Mouse (Mus musculus): ENCODE results near the gene 1700037H04Rik. TPM values are rescaled to one million over a fixed set of nuclear protein-coding genes. Genes with fewer than 3 reads are reported as not detected.
"Not testable (repeated sequence)": the region's sequence is repeated elsewhere in the genome, so short reads cannot be mapped to it uniquely, and the experiment has no call there.

Gene 1700037H04Rik
- total RNA-seq, 4 experiments from 2014 or later: 32.2 to 68.7 (median 53.9) TPM

- DNase-seq: no peak
Measured at GRCm38 (mm10) chr2:131125964-131126815, 33.7 kb downstream of the 1700037H04Rik start.

DNA sequence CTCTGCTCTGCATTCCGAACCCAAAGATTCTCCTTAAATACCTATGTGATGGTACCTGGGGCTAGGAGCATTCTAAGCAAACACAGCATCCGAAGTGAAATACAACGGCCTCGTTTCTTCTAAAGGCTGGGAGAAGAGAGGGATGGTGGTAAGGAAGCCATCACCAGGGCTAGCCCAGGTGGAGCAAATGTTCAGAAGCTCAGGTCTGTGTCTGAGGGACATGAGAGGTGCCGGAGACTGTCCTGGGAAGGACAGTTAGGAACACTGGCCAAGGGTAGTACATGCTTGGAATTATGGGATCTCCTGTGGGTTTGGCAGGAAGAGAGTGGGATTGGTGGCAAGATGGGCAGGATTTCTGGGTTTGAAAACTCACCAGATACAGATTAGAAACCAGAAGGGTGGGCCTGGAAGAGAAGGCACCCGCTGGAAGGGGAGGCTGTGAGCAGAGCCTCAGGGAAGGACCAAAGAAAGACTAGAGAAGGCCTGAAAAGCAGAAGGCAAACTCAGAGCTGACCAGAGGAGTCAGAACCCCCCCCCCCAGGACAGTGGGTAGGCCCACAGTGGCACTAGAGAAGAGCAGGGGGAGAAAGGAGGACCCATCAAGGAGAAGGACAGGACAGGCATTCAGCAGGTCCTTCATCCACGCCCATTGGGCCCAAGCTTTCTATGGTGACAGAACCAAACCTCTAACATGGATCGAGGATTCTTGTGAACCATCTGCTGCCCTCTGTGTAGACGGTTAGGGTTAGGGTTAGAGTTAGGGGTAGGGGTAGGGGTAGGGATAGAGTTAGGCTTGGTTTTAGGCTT is 34.5 kb downstream of the 1700037H04Rik start:
- no peak for DNase-seq

- DNase-seq: no peak
Measured at GRCm38 (mm10) chr2:131124166-131124565, 35.7 kb downstream of the 1700037H04Rik start.

GRCm38 (mm10) chr2:131118968-131119574 is 40.8 kb downstream of the 1700037H04Rik start:
- DNase-seq: no peak

GRCm38 (mm10) chr2:131105989-131106388 is 53.9 kb downstream of the 1700037H04Rik start:
- DNase-seq: no peak

DNA sequence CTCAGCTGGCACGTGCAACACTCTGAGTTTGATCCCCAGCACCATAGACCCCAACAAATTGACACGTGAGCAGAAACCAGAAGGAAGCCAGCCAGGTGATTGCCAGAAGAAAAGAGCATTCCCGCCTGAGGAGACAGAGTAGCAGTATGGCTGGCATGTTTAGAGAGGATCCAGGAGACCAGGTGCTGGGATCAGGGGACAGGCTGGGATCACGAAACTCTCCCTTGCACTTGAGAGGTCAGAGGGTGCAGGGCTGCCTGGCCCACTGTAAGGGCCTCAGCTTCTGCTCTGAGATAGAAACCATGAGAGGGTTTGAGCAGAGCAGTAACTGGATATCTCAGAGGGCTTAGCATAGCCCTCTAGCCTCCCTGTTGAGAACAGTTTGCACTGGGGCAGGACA is 54.8 kb downstream of the 1700037H04Rik start:
- not testable (repeated sequence) for DNase-seq

DNA sequence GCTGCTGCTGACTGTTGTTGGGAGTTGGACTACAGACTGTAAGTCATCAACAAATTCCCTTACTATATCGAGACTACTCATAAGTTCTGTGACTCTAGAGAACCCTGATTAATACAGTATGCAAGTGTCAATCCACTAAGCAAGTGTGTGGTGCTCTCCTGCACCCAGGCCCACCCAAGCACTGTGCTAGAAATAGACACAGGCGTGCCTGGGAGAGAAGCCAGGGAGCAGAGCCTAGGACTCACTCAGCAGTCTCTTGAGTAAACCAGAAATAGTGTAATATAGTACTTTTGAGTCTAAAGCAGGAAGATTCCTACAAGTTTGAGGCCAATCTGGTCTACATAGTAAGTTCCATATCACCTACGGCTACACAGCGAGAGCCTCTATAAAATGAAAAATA is 55.9 kb downstream of the 1700037H04Rik start:
- no peak for DNase-seq

DNA sequence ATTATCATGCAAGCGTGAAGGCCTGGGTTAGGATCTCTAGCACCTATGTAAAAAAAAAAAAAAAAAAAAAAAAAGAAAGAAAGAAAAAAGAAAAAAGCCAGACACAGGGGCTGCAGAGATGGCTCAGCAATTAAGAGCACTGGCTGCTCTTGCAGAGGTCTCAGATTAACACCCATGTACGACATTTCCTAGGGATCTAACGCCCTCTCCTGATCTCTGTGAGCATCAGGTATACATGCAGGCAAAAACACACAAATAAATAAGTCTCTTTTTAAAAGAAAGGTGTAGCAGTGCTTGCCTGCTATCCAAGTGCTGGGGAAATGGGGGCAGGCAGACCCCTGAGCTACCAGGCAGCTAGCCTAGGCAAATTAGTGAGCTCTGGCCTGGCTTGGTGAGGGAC is 58.4 kb downstream of the 1700037H04Rik start:
- DNase-seq: no peak

- no peak for DNase-seq
Measured at GRCm38 (mm10) chr2:131097087-131097486, 62.8 kb downstream of the 1700037H04Rik start.

Other genes with a start within 250 kb of the 1700037H04Rik start
- gene Gfra4, start 117.0 kb downstream of the 1700037H04Rik start, total RNA-seq (2022): 1 to 10 TPM; 5.6 to 7.2 (median 6.3) TPM
- gene Adam33, start 96.3 kb downstream of the 1700037H04Rik start, total RNA-seq (2022): 1 to 10 TPM; 2.0 to 4.2 (median 3.6) TPM
- 1 to 10 TPM; 5.1 to 6.4 (median 6.3) TPM for gene Siglec1, start 73.3 kb downstream of the 1700037H04Rik start, total RNA-seq (2022)
- gene Hspa12b, start 32.8 kb downstream of the 1700037H04Rik start, total RNA-seq (2022): 10 to 100 TPM in 2 of 4 experiments, 1 to 10 TPM in 2; 8.1 to 16.8 (median 10.4) TPM
- gene Gm11037, start 26.6 kb downstream of the 1700037H04Rik start, total RNA-seq (2022): not detected
- gene Cenpb, start 20.0 kb upstream of the 1700037H04Rik start, total RNA-seq (2022): 10 to 100 TPM; 63.5 to 76.9 (median 73.5) TPM
- 1 to 10 TPM; 4.5 to 9.4 (median 6.3) TPM for gene Cdc25b, start 26.9 kb upstream of the 1700037H04Rik start, total RNA-seq (2022)
- gene Spef1, start 27.2 kb upstream of the 1700037H04Rik start, total RNA-seq (2022): 1 to 10 TPM; 4.0 to 6.4 (median 5.1) TPM
- gene Ap5s1, start 47.0 kb upstream of the 1700037H04Rik start, total RNA-seq (2022): 10 to 100 TPM; 24.4 to 29.0 (median 26.6) TPM
- gene Mavs, start 74.0 kb upstream of the 1700037H04Rik start, total RNA-seq (2022): 10 to 100 TPM; 45.2 to 50.0 (median 46.1) TPM
- gene Pank2, start 102.4 kb upstream of the 1700037H04Rik start, total RNA-seq (2022): 10 to 100 TPM; 49.0 to 61.9 (median 53.7) TPM
- gene Rnf24, start 192.8 kb upstream of the 1700037H04Rik start, total RNA-seq (2022): 10 to 100 TPM in 2 of 4 experiments, 1 to 10 TPM in 2; 6.2 to 16.7 (median 11.0) TPM